Mouse (Mus musculus) heart, embryonic 15.5 days (tissue): ENCODE results near the gene Gm45713. TPM values are rescaled to one million over a fixed set of nuclear protein-coding genes. Genes with fewer than 3 reads are reported as not detected.
"Not testable (repeated sequence)": the region's sequence is repeated elsewhere in the genome, so short reads cannot be mapped to it uniquely, and the experiment has no call there.

ENCODE experiments used
- ATAC-seq: fragments of 200-750 bp; cut with Nextera tagmentation; replicated peaks from 2 replicates; pipeline ENCODE4 v1.8.0; 2017; ENCODE audit warnings: low read depth, moderate TSS enrichment; ENCODE audit not compliant: insufficient number of reproducible peaks, insufficient read depth, low FRiP score
- H3K27ac ChIP-seq: fragments of 300-500 bp; sonication (generic); 2 replicates; pipeline ENCODE4 v1.5.1; 2015; ENCODE audit warnings: mild to moderate bottlenecking, inconsistent platforms
- H3K27me3 ChIP-seq: fragments of 300-500 bp; sonication (generic); 2 replicates; pipeline ENCODE4 v1.6.1; 2015; ENCODE audit warnings: inconsistent platforms
- H3K36me3 ChIP-seq: fragments of 300-500 bp; sonication (generic); 2 replicates; pipeline ENCODE4 v1.6.1; 2015; ENCODE audit warnings: mild to moderate bottlenecking, inconsistent platforms
- H3K4me1 ChIP-seq: fragments of 300-500 bp; sonication (generic); replicated peaks from 2 replicates; pipeline ENCODE4 v1.6.1; 2015; ENCODE audit warnings: inconsistent platforms
- H3K4me2 ChIP-seq: fragments of 300-500 bp; sonication (generic); 2 replicates; pipeline ENCODE4 v1.6.1; 2015; ENCODE audit warnings: inconsistent platforms, mild to moderate bottlenecking, moderate library complexity
- H3K4me3 ChIP-seq: fragments of 300-500 bp; sonication (generic); 2 replicates; pipeline ENCODE4 v1.5.1; 2015; ENCODE audit warnings: mild to moderate bottlenecking, inconsistent platforms
- H3K9ac ChIP-seq: fragments of 300-500 bp; sonication (generic); 2 replicates; pipeline ENCODE4 v1.6.1; 2015; ENCODE audit warnings: mild to moderate bottlenecking, inconsistent platforms
- H3K9me3 ChIP-seq: fragments of 300-500 bp; sonication (generic); replicated peaks from 2 replicates; pipeline ENCODE4 v1.6.1; 2016; ENCODE audit warnings: inconsistent platforms
- WGBS: fragments of 180-500 bp; shearing (Covaris S2); methylation state at CpG from one replicate; pipeline ENCODE4 v1.1.7; 2015; ENCODE audit warnings: mixed read lengths; 5-methylcytosine and 5-hydroxymethylcytosine counted together
- polyA plus RNA-seq: library from polyadenylated mRNA; unstranded; fragments of >200 nt; fragmentation: Nextera tagmentation; extraction: Ambion mirVana; gene quantifications from 2 replicates; pipeline ENCODE4 v1.2.1, GENCODE M21; 2015

The Gm45713 gene
- polyA plus RNA-seq, 1 experiment from 2014 or later: not detected

GRCm38 (mm10) chr7:45107052-45107645, 28.9 kb downstream of the Gm45713 start:
- WGBS: 52% methylated on average over 5 of the region's 5 CpGs
- H3K9ac ChIP-seq: no peak overlapping the region
- no peaks in the 10 kb centered on the region for H3K9me3 ChIP-seq
- no peaks in the 10 kb centered on the region for H3K36me3 ChIP-seq
- no peak for ATAC-seq
- no peak overlapping the region for H3K4me2 ChIP-seq
- no peaks in the 10 kb centered on the region for H3K27me3 ChIP-seq
- H3K4me3 ChIP-seq: no peak overlapping the region
- no peak overlapping the region for H3K27ac ChIP-seq
- peaks cover 22% of the 10 kb centered on the region for H3K4me1 ChIP-seq

GRCm38 (mm10) chr7:45106441-45106840, 29.6 kb downstream of the Gm45713 start:
- Histone ChIP-seq H3K27me3 (no peaks in the 10 kb centered on the region), H3K4me2 (no peak overlapping the region), H3K27ac (no peak overlapping the region), H3K9me3 (no peaks in the 10 kb centered on the region), H3K4me1 (peaks cover 26% of the 10 kb centered on the region), H3K4me3 (no peak overlapping the region), H3K36me3 (no peaks in the 10 kb centered on the region), H3K9ac (no peak overlapping the region)
- no peak for ATAC-seq
- WGBS: 70% methylated on average over 6 of the region's 6 CpGs

- no peaks in the 10 kb centered on the region for H3K27me3 ChIP-seq
- no peaks in the 10 kb centered on the region for H3K9me3 ChIP-seq
- H3K4me2 ChIP-seq: no peak overlapping the region
- H3K27ac ChIP-seq: no peak overlapping the region
- no peak overlapping the region for H3K9ac ChIP-seq
- no peak for ATAC-seq
- H3K36me3 ChIP-seq: no peaks in the 10 kb centered on the region
- WGBS: 79% methylated on average over 8 of the region's 8 CpGs
- H3K4me3 ChIP-seq: no peak overlapping the region
- peaks cover 26% of the 10 kb centered on the region for H3K4me1 ChIP-seq
Observed at GRCm38 (mm10) chr7:45105491-45105890, 30.5 kb downstream of the Gm45713 start.

- Histone ChIP-seq H3K9ac (no peak overlapping the region), H3K36me3 (no peaks in the 10 kb centered on the region), H3K4me2 (no peak overlapping the region), H3K4me1 (peaks cover 26% of the 10 kb centered on the region), H3K4me3 (no peak overlapping the region), H3K9me3 (no peaks in the 10 kb centered on the region), H3K27me3 (no peaks in the 10 kb centered on the region), H3K27ac (no peak overlapping the region)
- ATAC-seq: no peak
- WGBS: 69% methylated on average over 5 of the region's 5 CpGs
Observed at GRCm38 (mm10) chr7:45104941-45105340, 31.1 kb downstream of the Gm45713 start.

- peak; percentile 95 for ATAC-seq
- H3K27me3 ChIP-seq: no peaks in the 10 kb centered on the region
- no peaks in the 10 kb centered on the region for H3K9me3 ChIP-seq
- peak within 1 kb of the TSS; percentile 62 for H3K4me2 ChIP-seq
- H3K9ac ChIP-seq: peak within 1 kb of the TSS; percentile 51
- H3K4me3 ChIP-seq: peak within 1 kb of the TSS; percentile 45
- H3K27ac ChIP-seq: peak within 1 kb of the TSS; percentile 87
- 23% methylated on average over 7 of the region's 7 CpGs for WGBS
- peaks cover 26% of the 10 kb centered on the region for H3K4me1 ChIP-seq
- H3K36me3 ChIP-seq: no peaks in the 10 kb centered on the region
Observed at GRCm38 (mm10) chr7:45103652-45104180, 32.3 kb downstream of the Gm45713 start, which contains the start of gene Fcgrt. Gene Fcgrt, minus strand, starts transcription at chr7:45103851.

GRCm38 (mm10) chr7:45102940-45103585, 33.0 kb downstream of the Gm45713 start:
- whole genome bisulfite sequencing: 67% methylated on average over 9 of the region's 9 CpGs
- no peak for ATAC-seq
- H3K36me3 ChIP-seq: no peaks in the 10 kb centered on the region

GRCm38 (mm10) chr7:45102441-45102840, 33.6 kb downstream of the Gm45713 start:
- peak overlapping the region; percentile 45; the same call in 1 of the 2 replicates for H3K4me3 ChIP-seq

More at GRCm38 (mm10) chr7:45102940-45103585, 33.0 kb downstream of the Gm45713 start:
- peak overlapping the region; percentile 51 for H3K9ac ChIP-seq
- peak overlapping the region; percentile 45 for H3K4me3 ChIP-seq
- peak overlapping the region; percentile 62 for H3K4me2 ChIP-seq
- no peaks in the 10 kb centered on the region for H3K27me3 ChIP-seq
- no peaks in the 10 kb centered on the region for H3K9me3 ChIP-seq
- peaks cover 26% of the 10 kb centered on the region for H3K4me1 ChIP-seq
- peak overlapping the region; percentile 87 for H3K27ac ChIP-seq

GRCm38 (mm10) chr7:45100046-45100445, 36.0 kb downstream of the Gm45713 start:
- ATAC-seq: no peak
- WGBS: 86% methylated on average over 6 of the region's 6 CpGs
- H3K27me3 ChIP-seq: no peaks in the 10 kb centered on the region

More at GRCm38 (mm10) chr7:45102441-45102840, 33.6 kb downstream of the Gm45713 start:
- H3K36me3 ChIP-seq: no peaks in the 10 kb centered on the region
- H3K9ac ChIP-seq: no peak overlapping the region
- peak overlapping the region; percentile 62 for H3K4me2 ChIP-seq
- no peaks in the 10 kb centered on the region for H3K9me3 ChIP-seq
- H3K4me1 ChIP-seq: peaks cover 26% of the 10 kb centered on the region
- no peak overlapping the region for H3K27ac ChIP-seq
- 73% methylated on average over 11 of the region's 11 CpGs for WGBS
- no peaks in the 10 kb centered on the region for H3K27me3 ChIP-seq
- no peak for ATAC-seq

GRCm38 (mm10) chr7:45098541-45099240, 37.3 kb downstream of the Gm45713 start:
- Histone ChIP-seq H3K4me1 (peaks cover 18% of the 10 kb centered on the region), H3K27me3 (no peaks in the 10 kb centered on the region), H3K4me2 (no peak overlapping the region), H3K4me3 (no peak overlapping the region), H3K9me3 (no peaks in the 10 kb centered on the region), H3K27ac (no peak overlapping the region), H3K36me3 (no peaks in the 10 kb centered on the region), H3K9ac (no peak overlapping the region)
- WGBS: 87% methylated on average over 8 of the region's 8 CpGs
- ATAC-seq: no peak

More at GRCm38 (mm10) chr7:45100046-45100445, 36.0 kb downstream of the Gm45713 start:
- H3K4me3 ChIP-seq: no peak overlapping the region
- H3K9ac ChIP-seq: no peak overlapping the region
- peaks cover 26% of the 10 kb centered on the region for H3K4me1 ChIP-seq
- no peak overlapping the region for H3K4me2 ChIP-seq
- H3K9me3 ChIP-seq: no peaks in the 10 kb centered on the region
- H3K27ac ChIP-seq: no peak overlapping the region
- H3K36me3 ChIP-seq: no peaks in the 10 kb centered on the region

- H3K9ac ChIP-seq: no peak overlapping the region
- H3K9me3 ChIP-seq: no peaks in the 10 kb centered on the region
- peaks cover 7% of the 10 kb centered on the region; the same call in 1 of the 2 replicates for H3K4me1 ChIP-seq
- H3K27ac ChIP-seq: peak overlapping the region; percentile 14; the same call in 1 of the 2 replicates
- H3K27me3 ChIP-seq: no peaks in the 10 kb centered on the region
- no peak for ATAC-seq
- 50% methylated on average over 6 of the region's 6 CpGs for WGBS
- H3K4me2 ChIP-seq: no peak overlapping the region
- H3K36me3 ChIP-seq: no peaks in the 10 kb centered on the region
- H3K4me3 ChIP-seq: no peak overlapping the region
Observed at GRCm38 (mm10) chr7:45097479-45097878, 38.6 kb downstream of the Gm45713 start.

- H3K27ac ChIP-seq, H3K9me3 ChIP-seq, H3K4me3 ChIP-seq, H3K9ac ChIP-seq, H3K27me3 ChIP-seq, H3K4me2 ChIP-seq, H3K36me3 ChIP-seq, ATAC-seq: not testable (repeated sequence)
- 93% methylated on average over 14 of the region's 14 CpGs for WGBS
- peaks cover 14% of the 10 kb centered on the region for H3K4me1 ChIP-seq
Observed at GRCm38 (mm10) chr7:45095965-45096364, 40.1 kb downstream of the Gm45713 start.
